Mouse (Mus musculus) erythroblast, embryonic 14.5 days (primary cell): ENCODE measurements around the gene Gm10318. TPM values are rescaled to one million over a fixed set of nuclear protein-coding genes. Genes with fewer than 3 reads are reported as not detected.

Source experiments
- H3K27me3 ChIP-seq: 2 replicates; pipeline ENCODE4 v1.6.1; 2012; ENCODE audit warnings: inconsistent platforms; ENCODE audit not compliant: control insufficient read depth
- H3K36me3 ChIP-seq: 2 replicates; pipeline ENCODE4 v1.6.1; 2012; ENCODE audit warnings: mild to moderate bottlenecking, inconsistent platforms; ENCODE audit not compliant: control insufficient read depth
- H3K4me1 ChIP-seq: 2 replicates; pipeline ENCODE4 v1.6.1; 2012; ENCODE audit warnings: inconsistent platforms; ENCODE audit not compliant: control insufficient read depth
- H3K4me3 ChIP-seq: replicated peaks from 2 replicates; pipeline ENCODE3; 2012; ENCODE audit warnings: moderate library complexity, mild to moderate bottlenecking, inconsistent platforms
- H3K9me3 ChIP-seq: 2 replicates; pipeline ENCODE4 v1.6.1; 2012; ENCODE audit warnings: low read length, inconsistent platforms, mixed read lengths; ENCODE audit not compliant: control insufficient read depth
- GATA1 ChIP-seq: IDR thresholded peaks from 2 replicates; pipeline ENCODE4 v1.6.1; 2012; ENCODE audit warnings: low read length, inconsistent platforms, mixed read lengths
- TAL1 ChIP-seq: IDR thresholded peaks from 3 replicates; pipeline ENCODE4 v1.6.1; 2012; ENCODE audit warnings: low read length, inconsistent platforms, mixed read lengths
- polyA plus RNA-seq: library from polyadenylated mRNA; stranded (reverse); fragments of >175 nt; gene quantifications from 2 replicates; pipeline ENCODE4 v1.2.3, GENCODE M21; 2012

Gene Gm10318
- polyA plus RNA-seq, 1 experiment, result not detected

DNA sequence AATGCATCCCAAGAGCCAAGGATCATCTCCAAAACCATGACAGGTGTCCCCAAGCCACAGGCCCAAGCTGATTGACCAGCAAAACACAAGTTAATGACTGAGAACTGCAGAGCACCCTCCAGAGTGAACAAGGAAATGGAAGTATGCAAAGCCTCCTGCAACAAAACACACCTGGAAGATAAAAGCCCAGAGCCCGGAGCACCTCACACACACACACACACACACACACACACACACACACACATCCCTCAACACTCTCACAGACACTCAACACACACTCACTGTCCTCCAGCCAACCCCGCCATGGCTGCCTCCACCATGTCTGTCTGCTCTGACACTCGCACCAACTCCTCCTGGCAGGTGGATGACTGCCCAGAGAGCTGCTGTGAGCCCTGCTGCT is 6.2 kb upstream of the Gm10318 start, which contains the start of gene Gm36176:
TSS of gene Gm36176 (plus strand) at position 301 of the 400 bp plus-strand sequence.
- no peak within 1 kb of the TSS for H3K4me3 ChIP-seq
- no peaks in the 10 kb centered on the region for H3K36me3 ChIP-seq
- no peak for TF ChIP-seq TAL1
- no peak for TF ChIP-seq GATA1

DNA sequence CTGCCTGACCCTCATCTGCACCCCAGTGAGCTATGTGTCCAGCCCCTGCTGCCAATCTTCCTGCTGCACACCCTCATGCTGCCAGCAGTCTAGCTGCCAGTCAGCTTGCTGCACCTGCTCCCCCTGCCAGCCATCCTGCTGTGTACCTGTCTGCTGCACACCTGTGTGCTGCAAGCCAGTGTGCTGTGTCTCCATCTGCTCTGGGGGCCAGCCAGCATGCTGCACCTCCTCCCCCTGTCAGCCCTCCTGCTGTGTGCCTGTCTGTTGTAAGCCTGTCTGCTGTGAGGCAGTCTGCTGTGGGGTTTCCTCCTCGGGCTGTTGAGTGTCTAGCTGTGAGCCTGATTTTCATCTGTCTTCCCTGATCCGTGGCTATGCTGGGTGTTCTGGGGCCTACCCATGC is 5.7 kb upstream of the Gm10318 start:
- Histone ChIP-seq H3K9me3 (no peaks in the 10 kb centered on the region; the same call in 1 of the 2 replicates), H3K4me1 (no peaks in the 10 kb centered on the region), H3K36me3 (no peaks in the 10 kb centered on the region), H3K27me3 (no peaks in the 10 kb centered on the region), H3K4me3 (no peak overlapping the region)
- no peak for TF ChIP-seq GATA1
- no peak for TF ChIP-seq TAL1

More for the DNA sequence above, 6.2 kb upstream of the Gm10318 start, which contains the start of gene Gm36176:
- H3K9me3 ChIP-seq, result no peaks in the 10 kb centered on the region; the same call in 1 of the 2 replicates
- no peaks in the 10 kb centered on the region for H3K4me1 ChIP-seq
- H3K27me3 ChIP-seq, result no peaks in the 10 kb centered on the region

DNA sequence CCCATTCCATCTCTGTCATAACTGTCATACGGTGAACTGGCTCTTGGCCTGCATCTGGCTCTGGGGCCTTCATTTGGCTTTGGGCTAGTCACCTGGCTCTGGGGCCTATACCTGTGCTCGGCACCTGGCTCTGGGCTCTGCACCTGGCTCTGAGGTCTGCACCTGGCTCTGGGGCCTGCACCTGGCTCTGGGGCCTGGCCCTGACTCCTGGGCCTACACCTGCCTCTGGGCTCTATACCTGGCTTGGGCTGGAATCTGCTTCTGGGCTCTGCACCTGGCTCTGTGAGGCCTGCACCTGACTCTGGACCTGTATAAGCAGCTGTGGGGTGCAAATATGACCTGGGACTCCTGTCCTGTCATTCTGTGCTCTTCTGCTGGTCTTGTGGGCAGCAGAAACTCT is 5.1 kb upstream of the Gm10318 start:
- TF ChIP-seq GATA1, result no peak
- no peak for TF ChIP-seq TAL1
- Histone ChIP-seq H3K4me1 (no peaks in the 10 kb centered on the region), H3K36me3 (no peaks in the 10 kb centered on the region), H3K27me3 (no peaks in the 10 kb centered on the region), H3K9me3 (no peaks in the 10 kb centered on the region; the same call in 1 of the 2 replicates), H3K4me3 (no peak overlapping the region)

DNA sequence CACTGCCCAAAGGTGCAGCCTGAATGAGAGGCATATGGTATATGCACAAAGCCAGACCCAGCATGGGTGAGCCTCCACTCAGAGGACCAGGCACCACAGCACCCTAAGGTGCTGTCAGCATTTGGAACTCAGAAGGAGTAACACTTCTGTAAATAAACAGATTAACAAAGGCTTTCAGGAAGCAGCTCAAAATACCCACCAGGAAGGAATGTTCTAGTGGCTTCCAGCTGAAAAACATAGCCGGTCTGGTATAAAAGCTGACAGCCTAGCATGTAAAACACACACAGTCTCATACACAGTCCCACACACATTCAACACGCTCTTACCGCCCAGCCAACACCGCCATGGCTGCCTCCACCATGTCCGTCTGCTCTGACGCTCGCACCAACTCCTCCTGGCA is 9.0 kb downstream of the Gm10318 start, which contains the start of gene Gm3285:
TSS of gene Gm3285 (plus strand) at position 301 of the 400 bp plus-strand sequence.
- Histone ChIP-seq H3K4me1 (peaks cover 5% of the 10 kb centered on the region), H3K4me3 (no peak within 1 kb of the TSS), H3K27me3 (no peaks in the 10 kb centered on the region), H3K9me3 (peaks cover 4% of the 10 kb centered on the region; the same call in 1 of the 2 replicates), H3K36me3 (no peaks in the 10 kb centered on the region)
- no peak for TF ChIP-seq GATA1
- no peak for TF ChIP-seq TAL1

DNA sequence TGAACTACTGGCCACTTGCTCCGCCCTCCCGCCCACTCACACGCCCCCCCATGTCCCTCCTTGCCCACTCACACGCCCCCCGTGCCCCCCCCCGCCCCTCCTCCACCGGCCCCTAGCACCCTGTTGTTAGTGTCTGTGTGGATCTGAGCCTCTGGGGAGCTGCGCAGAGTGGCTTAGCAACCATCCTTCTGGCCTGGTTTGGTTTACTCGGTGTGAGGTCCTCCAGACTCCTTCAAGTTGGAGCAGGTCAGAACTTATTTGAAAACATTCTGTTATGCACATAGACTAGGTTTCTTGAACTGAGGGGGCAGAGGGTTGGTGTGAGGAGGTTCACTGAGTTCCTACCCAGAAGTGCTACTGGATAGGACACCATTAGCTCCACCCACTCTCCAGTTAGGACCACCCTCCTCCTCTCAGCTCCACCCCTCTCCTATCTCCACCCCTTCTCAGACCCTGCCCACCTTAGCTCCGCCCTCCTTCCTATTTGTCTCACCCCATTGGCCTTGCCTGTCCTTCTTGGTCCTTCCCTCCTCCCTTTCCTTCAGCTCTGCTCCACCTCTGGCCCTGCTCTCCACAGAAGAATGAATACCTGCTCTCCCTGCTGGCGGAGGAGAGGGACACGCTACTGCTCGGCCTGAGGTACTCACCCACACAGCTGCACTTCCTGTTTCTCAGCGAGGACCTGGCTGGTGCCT is 11.6 kb downstream of the Gm10318 start:
- TF ChIP-seq TAL1, result no peak
- no peak for TF ChIP-seq GATA1
- H3K9me3 ChIP-seq, result no peaks in the 10 kb centered on the region
- H3K36me3 ChIP-seq, result no peaks in the 10 kb centered on the region
- no peaks in the 10 kb centered on the region for H3K27me3 ChIP-seq
- peak overlapping the region; percentile 14 for H3K4me3 ChIP-seq
- H3K4me1 ChIP-seq, result peaks cover 5% of the 10 kb centered on the region

DNA sequence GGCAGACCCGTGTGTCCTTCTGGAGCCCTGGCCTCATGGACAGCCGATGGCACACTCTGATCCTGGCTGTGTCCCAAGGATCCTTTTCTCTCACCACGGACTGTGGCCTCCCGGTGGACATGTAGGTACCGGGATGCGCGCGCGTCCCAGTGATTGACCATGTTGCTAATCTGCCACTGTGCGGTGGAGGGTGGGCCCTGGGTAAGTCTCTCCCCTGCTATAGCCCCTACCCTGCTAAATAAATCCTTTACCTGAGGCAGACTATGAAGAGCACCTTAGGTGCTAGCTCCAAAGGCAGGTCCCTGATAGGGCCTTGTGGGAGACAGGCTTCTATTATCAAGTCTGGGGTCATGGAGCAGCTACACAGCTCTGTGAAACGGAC is 12.1 kb downstream of the Gm10318 start:
- H3K4me3 ChIP-seq, result peak overlapping the region; percentile 14
- peaks cover 5% of the 10 kb centered on the region for H3K4me1 ChIP-seq
- H3K27me3 ChIP-seq, result no peaks in the 10 kb centered on the region
- TF ChIP-seq GATA1 (no peak), TAL1 (no peak)
- no peaks in the 10 kb centered on the region for H3K9me3 ChIP-seq
- H3K36me3 ChIP-seq, result no peaks in the 10 kb centered on the region

DNA sequence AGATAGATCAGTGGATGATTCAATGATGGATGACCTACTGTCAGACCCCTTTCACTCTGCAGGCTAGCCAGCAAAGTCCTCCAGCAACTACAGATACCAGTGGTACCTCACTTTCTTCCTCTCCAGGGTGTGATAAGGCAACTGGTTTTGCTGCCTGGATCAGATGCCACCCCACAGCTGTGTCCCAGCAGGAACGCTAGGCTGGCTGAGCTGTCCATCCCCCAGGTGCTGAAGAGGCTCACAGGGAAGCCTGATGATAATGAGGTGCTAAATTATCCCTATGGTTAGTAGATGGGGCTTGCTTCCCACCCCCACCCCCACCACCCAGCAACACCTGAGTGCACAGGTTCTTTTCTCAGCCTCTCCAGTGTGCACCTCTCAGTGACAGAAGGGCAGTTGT is 14.9 kb downstream of the Gm10318 start:
- TF ChIP-seq TAL1 (no peak), GATA1 (no peak)
- Histone ChIP-seq H3K36me3 (no peaks in the 10 kb centered on the region), H3K4me3 (no peak overlapping the region), H3K9me3 (peaks cover 3% of the 10 kb centered on the region), H3K27me3 (no peaks in the 10 kb centered on the region), H3K4me1 (peaks cover 5% of the 10 kb centered on the region)

DNA sequence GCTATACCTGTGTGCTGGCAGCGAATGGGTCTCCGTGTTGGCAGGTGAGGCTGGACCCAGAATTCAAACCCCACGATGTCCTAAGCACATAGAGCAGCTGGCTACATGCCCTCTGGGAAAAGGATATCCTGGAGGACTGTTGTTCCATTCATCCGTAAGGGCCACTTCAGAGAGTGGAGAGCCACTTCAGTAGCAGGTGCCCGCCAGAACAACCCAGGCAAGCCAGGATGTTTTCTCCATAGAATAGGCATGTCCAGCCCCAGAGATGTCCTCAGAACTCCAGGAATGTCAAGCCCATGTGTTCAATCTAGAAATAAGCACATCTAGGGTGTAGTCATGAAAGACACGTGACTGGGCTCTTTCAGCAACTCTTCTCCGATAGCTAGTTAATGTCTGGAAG is 17.0 kb downstream of the Gm10318 start:
- Histone ChIP-seq H3K4me3 (no peak overlapping the region), H3K36me3 (no peaks in the 10 kb centered on the region), H3K4me1 (peaks cover 1% of the 10 kb centered on the region), H3K9me3 (peaks cover 3% of the 10 kb centered on the region), H3K27me3 (no peaks in the 10 kb centered on the region)
- no peak for TF ChIP-seq TAL1
- TF ChIP-seq GATA1, result no peak

DNA sequence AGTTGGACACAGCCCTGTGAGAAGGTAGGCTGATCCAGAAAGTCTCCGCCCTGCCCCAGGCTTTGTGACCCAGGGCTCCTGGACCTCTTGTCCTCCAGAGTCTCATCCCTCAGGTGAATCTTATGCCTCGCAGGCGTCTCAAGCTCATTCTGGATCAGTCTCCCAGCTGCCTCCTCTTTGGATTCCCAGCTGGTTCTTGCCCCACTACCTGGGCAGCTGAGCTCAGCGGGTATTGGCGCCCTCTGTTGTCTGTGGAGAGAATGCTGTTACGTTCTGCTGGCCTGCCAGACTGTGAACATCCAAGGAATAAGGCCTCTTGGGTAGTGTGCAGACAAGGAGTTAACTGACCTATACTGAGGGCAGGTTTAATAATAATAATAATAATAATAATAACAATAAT is 26.3 kb downstream of the Gm10318 start:
- TF ChIP-seq GATA1, result no peak
- no peak for TF ChIP-seq TAL1
- H3K27me3 ChIP-seq, result no peaks in the 10 kb centered on the region
- H3K9me3 ChIP-seq, result peaks cover 2% of the 10 kb centered on the region; the same call in 1 of the 2 replicates

DNA sequence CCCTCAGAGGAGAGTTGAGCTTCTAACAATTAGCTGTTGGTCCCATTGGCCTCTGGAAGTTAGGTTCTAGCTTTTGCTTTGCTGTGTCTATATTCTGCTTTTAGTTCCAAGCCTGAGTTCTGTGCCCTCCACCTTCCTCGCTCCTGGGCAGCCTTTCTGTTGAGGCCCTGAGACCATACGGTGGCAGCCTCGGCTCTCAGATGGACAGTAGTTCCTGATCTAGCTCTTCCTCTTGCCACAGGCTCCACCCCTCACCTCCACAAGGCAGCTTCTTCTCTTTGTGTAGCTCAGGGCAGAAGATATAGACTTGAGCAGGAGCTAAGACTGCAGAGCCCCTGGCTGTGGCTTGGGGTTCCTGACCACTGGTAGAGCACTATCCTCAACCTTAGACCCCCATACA is 27.6 kb downstream of the Gm10318 start:
- no peaks in the 10 kb centered on the region for H3K27me3 ChIP-seq
- H3K9me3 ChIP-seq, result peaks cover 2% of the 10 kb centered on the region; the same call in 1 of the 2 replicates
- TF ChIP-seq TAL1 (no peak), GATA1 (no peak)
- H3K4me1 ChIP-seq, result no peaks in the 10 kb centered on the region
- no peak overlapping the region for H3K4me3 ChIP-seq
- no peaks in the 10 kb centered on the region for H3K36me3 ChIP-seq

More for the DNA sequence above, 26.3 kb downstream of the Gm10318 start:
- Histone ChIP-seq H3K4me1 (no peaks in the 10 kb centered on the region), H3K36me3 (no peaks in the 10 kb centered on the region), H3K4me3 (no peak overlapping the region)
